ENCODE assay signal across 10 mouse cellular contexts in the genomic region with DNA sequence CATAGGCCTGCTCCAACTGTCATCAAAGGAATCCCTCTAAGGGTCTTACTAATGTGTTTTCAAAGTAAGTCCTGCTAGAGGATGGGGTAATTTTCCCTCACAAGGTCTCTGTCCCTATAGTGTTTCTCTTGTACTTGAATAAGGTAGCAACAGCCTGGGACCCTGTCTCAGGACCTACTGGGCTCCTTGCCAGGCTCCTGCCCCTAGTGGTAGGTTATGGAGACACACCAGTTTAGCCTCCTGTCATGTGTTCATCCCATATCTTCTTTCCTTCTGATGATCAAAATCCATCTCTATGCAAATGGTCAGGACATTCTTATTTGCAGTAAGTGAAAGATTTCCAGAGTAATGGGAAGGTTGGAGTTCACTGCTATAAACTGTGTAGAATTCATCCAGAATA.
DNase-seq lines count a peak whose midpoint lies in the region; ATAC-seq and TF ChIP-seq lines count a peak whose summit lies in the region.
"Had no signal": no experiment of that assay in that cellular context is flagged by ENCODE, and none has a peak within 500 bp of the region (broad histone marks: within the 10 kb centered on the region; RNA-seq: fewer than 3 reads in every experiment).

No protein-coding gene starts in this region.

- no peak for TF ChIP-seq RAD21 in MEL (IDR thresholded peaks at IDR 0.05; ENCODE audit: low read depth, low read length)

- peak; percentile 3 for DNase-seq in forebrain, embryonic 14.5 days (ENCODE audit: low spot score)
- DNase-seq in left cerebral cortex, postnatal 4 days, result peak; percentile 4
- DNase-seq in left cerebral cortex, postnatal 25 days (ENCODE audit: low spot score in 2 of 2), result no peak
- DNase-seq in MEL (ENCODE audit: low read depth, low spot score), result peak; percentile 13
- peak; percentile 5 to 10 for DNase-seq in kidney, postnatal 4 days
- no peak for DNase-seq in right cerebral cortex, postnatal 14 days
- no peak for DNase-seq in left cerebral cortex, postnatal 14 days (ENCODE audit: low spot score in 2 of 2)
- DNase-seq: lung, postnatal 14 days had no signal

- no peak overlapping the region for H3K9ac ChIP-seq in forebrain, embryonic 14.5 days (ENCODE audit: low read length)
- no peak overlapping the region for H3K9ac ChIP-seq in forebrain, embryonic 15.5 days (replicated peaks)
- no peak overlapping the region for H3K9ac ChIP-seq in MEL (ENCODE audit: control insufficient read depth, low read depth, low read length, poor library complexity, severe bottlenecking)

- intact Hi-C loops in left cerebral cortex, postnatal 4 days (cut with DNase I), result no loop called here
- intact Hi-C loops in left cerebral cortex, postnatal 25 days (cut with DNase I), result loop anchor here (10.0 kb wide), 1 partner anchor 188 kb away; no protein-coding TSS in a partner anchor
- intact Hi-C loops in left cerebral cortex, postnatal 14 days (cut with DNase I), result no loop called here

- H3K27ac ChIP-seq in forebrain, embryonic 14.5 days (ENCODE audit: low read depth, low read length), result no peak overlapping the region
- no peak overlapping the region for H3K27ac ChIP-seq in forebrain, embryonic 15.5 days (replicated peaks)
- no peak overlapping the region for H3K27ac ChIP-seq in MEL (ENCODE audit: control insufficient read depth, low read depth, low read length)
- H3K27ac ChIP-seq: heart, embryonic 10.5 days had no signal

- TF ChIP-seq POLR2A in MEL (IDR thresholded peaks at IDR 0.05; ENCODE audit: control insufficient read depth in 1 of 2, insufficient read depth in 1 of 2, low read depth in 1 of 2, low read length in 2 of 2, poor library complexity in 1 of 2), result no peak

- no peak overlapping the region for H3K4me3 ChIP-seq in forebrain, embryonic 14.5 days (ENCODE audit: low read depth, low read length)
- H3K4me3 ChIP-seq in forebrain, embryonic 15.5 days, result no peak overlapping the region
- H3K4me3 ChIP-seq in MEL (ENCODE audit: control insufficient read depth in 1 of 2, insufficient read depth in 1 of 2, low read depth in 2 of 2, low read length in 2 of 2), result no peak overlapping the region
- H3K4me3 ChIP-seq: heart, embryonic 10.5 days had no signal

- TF ChIP-seq EP300 in MEL (IDR thresholded peaks at IDR 0.05; ENCODE audit: low read depth in 1 of 2, low read length in 2 of 2), result no peak

- H3K79me2 ChIP-seq in MEL (ENCODE audit: control insufficient read depth, insufficient read depth, low read length, poor library complexity), result no peaks in the 10 kb centered on the region

- H3K4me1 ChIP-seq in forebrain, embryonic 14.5 days (ENCODE audit: control insufficient read depth, insufficient read depth, low read length), result no peaks in the 10 kb centered on the region
- H3K4me1 ChIP-seq in forebrain, embryonic 15.5 days, result no peaks in the 10 kb centered on the region
- no peaks in the 10 kb centered on the region for H3K4me1 ChIP-seq in MEL (ENCODE audit: control insufficient read depth in 1 of 2, insufficient read depth in 2 of 2, low read length in 2 of 2)

- no peaks in the 10 kb centered on the region for H3K36me3 ChIP-seq in forebrain, embryonic 14.5 days (ENCODE audit: control insufficient read depth, insufficient read depth, low read length)
- no peaks in the 10 kb centered on the region for H3K36me3 ChIP-seq in forebrain, embryonic 15.5 days
- H3K36me3 ChIP-seq in MEL (ENCODE audit: control insufficient read depth in 1 of 2, insufficient read depth in 2 of 2, low read length in 2 of 2), result no peaks in the 10 kb centered on the region
- H3K36me3 ChIP-seq: heart, embryonic 10.5 days had no signal

- no peak for ATAC-seq in forebrain, embryonic 14.5 days
- no peak for ATAC-seq in forebrain, embryonic 15.5 days (replicated peaks)

- no peak overlapping the region for H3K4me2 ChIP-seq in forebrain, embryonic 14.5 days (ENCODE audit: low read length)
- H3K4me2 ChIP-seq in forebrain, embryonic 15.5 days (replicated peaks), result no peak overlapping the region

- no peaks in the 10 kb centered on the region for H3K9me3 ChIP-seq in forebrain, embryonic 14.5 days (replicated peaks; ENCODE audit: control insufficient read depth, low read length)
- no peaks in the 10 kb centered on the region for H3K9me3 ChIP-seq in forebrain, embryonic 15.5 days
- H3K9me3 ChIP-seq in MEL (replicated peaks; ENCODE audit: insufficient read depth, low read length), result no peaks in the 10 kb centered on the region
- H3K9me3 ChIP-seq: heart, embryonic 10.5 days had no signal

- peak; percentile 33 to 39 (median 37); a peak in 5 of 6 replicates for TF ChIP-seq CTCF in MEL (IDR thresholded peaks at IDR 0.05 in 2 of 3, conservative IDR thresholded peaks at IDR 0.05 in 1 of 3; ENCODE audit: control insufficient read depth in 1 of 3, insufficient read depth in 1 of 3, low read depth in 2 of 3, low read length in 3 of 3, poor library complexity in 1 of 3, severe bottlenecking in 1 of 3)

- no peaks in the 10 kb centered on the region for H3K27me3 ChIP-seq in forebrain, embryonic 14.5 days (replicated peaks; ENCODE audit: control insufficient read depth, insufficient read depth, low read length)
- no peaks in the 10 kb centered on the region for H3K27me3 ChIP-seq in forebrain, embryonic 15.5 days
- H3K27me3 ChIP-seq in MEL (ENCODE audit: control insufficient read depth in 1 of 2, insufficient read depth in 2 of 2, low read length in 2 of 2), result no peaks in the 10 kb centered on the region

TF ChIP-seq in MEL, 35 proteins besides CTCF, POLR2A, EP300 and RAD21:
- TF ChIP-seq ZMIZ1 (IDR thresholded peaks at IDR 0.05; ENCODE audit: low read depth, low read length), result no peak
- TF ChIP-seq MYC (IDR thresholded peaks at IDR 0.05; ENCODE audit: low read depth, low read length), result no peak
- no peak for TF ChIP-seq NELFE (IDR thresholded peaks at IDR 0.05; ENCODE audit: low read depth, low read length)
- TF ChIP-seq USF1 (IDR thresholded peaks at IDR 0.05; ENCODE audit: low read depth, low read length), result no peak
- no peak for TF ChIP-seq MXI1 (IDR thresholded peaks at IDR 0.05; ENCODE audit: low read depth, low read length)
- no peak for TF ChIP-seq ZNF384 (IDR thresholded peaks at IDR 0.05; ENCODE audit: low read depth, low read length)
- TF ChIP-seq ELF1 (IDR thresholded peaks at IDR 0.05; ENCODE audit: low read depth, low read length), result no peak
- no peak for TF ChIP-seq BHLHE40 (IDR thresholded peaks at IDR 0.05; ENCODE audit: borderline replicate concordance, low read depth, low read length)
- TF ChIP-seq UBTF (IDR thresholded peaks at IDR 0.05; ENCODE audit: borderline replicate concordance, insufficient read depth, low read depth, low read length), result no peak
- TF ChIP-seq MAX (IDR thresholded peaks at IDR 0.05; ENCODE audit: low read length), result no peak
- TF ChIP-seq TBP (IDR thresholded peaks at IDR 0.05; ENCODE audit: low read depth, low read length), result no peak
- no peak for TF ChIP-seq E2F4 (IDR thresholded peaks at IDR 0.05; ENCODE audit: borderline replicate concordance, low read depth, low read length)
- no peak for TF ChIP-seq ETS1 (IDR thresholded peaks at IDR 0.05; ENCODE audit: low read depth, low read length)
- no peak for TF ChIP-seq HCFC1 (IDR thresholded peaks at IDR 0.05; ENCODE audit: low read depth, low read length)
- TF ChIP-seq MYB (IDR thresholded peaks at IDR 0.05; ENCODE audit: low read depth, low read length), result no peak
- no peak for TF ChIP-seq TCF12 (IDR thresholded peaks at IDR 0.05; ENCODE audit: low read depth, low read length)

Comparison
In these comparisons a context has a peak if more than half of its experiments do, and no peak if none do; other contexts are left out.
1. DNase-seq: peak in forebrain, embryonic 14.5 days (single experiment), left cerebral cortex, postnatal 4 days (single experiment), MEL (single experiment) and kidney, postnatal 4 days (2 of 2); none in left cerebral cortex, postnatal 25 days (0 of 2), right cerebral cortex, postnatal 14 days (single experiment) and left cerebral cortex, postnatal 14 days (0 of 2).